Mouse (Mus musculus): ENCODE results near the gene Pex5. TPM values are rescaled to one million over a fixed set of nuclear protein-coding genes. Genes with fewer than 3 reads are reported as not detected.
"Not testable (repeated sequence)": the region's sequence is repeated elsewhere in the genome, so short reads cannot be mapped to it uniquely, and the experiment has no call there.

The Pex5 gene
- polyA plus RNA-seq, 1 experiment from 2014 or later, result 18.6 TPM

- H3K36me3 ChIP-seq (ENCODE audit: control insufficient read depth, insufficient read depth, low read length), result peaks cover 4% of the 10 kb centered on the region; the same call in 1 of the 2 replicates
- 2% methylated on average over 38 of the region's 45 CpGs for WGBS
- peak; percentile 45 for ATAC-seq (ENCODE audit: low FRiP score, low TSS enrichment)
- no peaks in the 10 kb centered on the region for H3K27me3 ChIP-seq (ENCODE audit: control insufficient read depth, insufficient read depth, low read length)
- no peaks in the 10 kb centered on the region for H3K9me3 ChIP-seq (ENCODE audit: control insufficient read depth, low read length)
- peak overlapping the region; percentile 61 for H3K4me2 ChIP-seq (replicated peaks; ENCODE audit: low read depth)
- no peaks in the 10 kb centered on the region for H3K4me1 ChIP-seq (replicated peaks; ENCODE audit: control insufficient read depth, insufficient read depth)
- peak overlapping the region; percentile 92 for H3K9ac ChIP-seq (ENCODE audit: low read length)
- peak overlapping the region; percentile 94 for H3K4me3 ChIP-seq (ENCODE audit: low read depth, low read length)
- peak; percentile 50 for DNase-seq (ENCODE audit: low spot score)
- H3K27ac ChIP-seq (replicated peaks), result peak overlapping the region; percentile 79
- TF ChIP-seq EP300 (optimal IDR thresholded peaks at IDR 0.05), result no peak
- no peak for TF ChIP-seq CTCF (IDR thresholded peaks at IDR 0.05; ENCODE audit: low read depth)
Measured at GRCm38 (mm10) chr6:124414150-124414926, 529 bp downstream of the Pex5 start.

- H3K36me3 ChIP-seq (ENCODE audit: control insufficient read depth, insufficient read depth, low read length), result peaks cover 4% of the 10 kb centered on the region; the same call in 1 of the 2 replicates
- no peak for ATAC-seq (ENCODE audit: low FRiP score, low TSS enrichment)
- no peaks in the 10 kb centered on the region for H3K4me1 ChIP-seq (replicated peaks; ENCODE audit: control insufficient read depth, insufficient read depth)
- H3K9ac ChIP-seq (ENCODE audit: low read length), result peak overlapping the region; percentile 92
- peak overlapping the region; percentile 61 for H3K4me2 ChIP-seq (replicated peaks; ENCODE audit: low read depth)
- H3K27ac ChIP-seq (replicated peaks), result peak overlapping the region; percentile 79
- H3K9me3 ChIP-seq (ENCODE audit: control insufficient read depth, low read length), result no peaks in the 10 kb centered on the region
- 46% methylated on average over 3 of the region's 3 CpGs for WGBS
- TF ChIP-seq CTCF (IDR thresholded peaks at IDR 0.05; ENCODE audit: low read depth), result no peak
- TF ChIP-seq EP300 (optimal IDR thresholded peaks at IDR 0.05), result no peak
- H3K4me3 ChIP-seq (ENCODE audit: low read depth, low read length), result peak overlapping the region; percentile 94
- DNase-seq (ENCODE audit: low spot score), result no peak
- H3K27me3 ChIP-seq (ENCODE audit: control insufficient read depth, insufficient read depth, low read length), result no peaks in the 10 kb centered on the region
Measured at GRCm38 (mm10) chr6:124413770-124414149, 1.1 kb downstream of the Pex5 start.

GRCm38 (mm10) chr6:124408355-124408754 is 6.5 kb downstream of the Pex5 start:
- H3K4me1 ChIP-seq (replicated peaks; ENCODE audit: control insufficient read depth, insufficient read depth), result no peaks in the 10 kb centered on the region
- TF ChIP-seq EP300 (optimal IDR thresholded peaks at IDR 0.05) (no peak), CTCF (IDR thresholded peaks at IDR 0.05; ENCODE audit: low read depth) (no peak)
- WGBS, result 82% methylated on average over 5 of the region's 5 CpGs
- H3K4me3 ChIP-seq (ENCODE audit: low read depth, low read length), result no peak overlapping the region
- no peak overlapping the region for H3K27ac ChIP-seq (replicated peaks)
- DNase-seq (ENCODE audit: low spot score), result no peak
- H3K27me3 ChIP-seq (ENCODE audit: control insufficient read depth, insufficient read depth, low read length), result no peaks in the 10 kb centered on the region
- peaks cover 17% of the 10 kb centered on the region for H3K36me3 ChIP-seq (ENCODE audit: control insufficient read depth, insufficient read depth, low read length)
- H3K4me2 ChIP-seq (replicated peaks; ENCODE audit: low read depth), result no peak overlapping the region
- no peaks in the 10 kb centered on the region for H3K9me3 ChIP-seq (ENCODE audit: control insufficient read depth, low read length)
- H3K9ac ChIP-seq (ENCODE audit: low read length), result no peak overlapping the region
- ATAC-seq (ENCODE audit: low FRiP score, low TSS enrichment), result no peak

- no peaks in the 10 kb centered on the region for H3K9me3 ChIP-seq (ENCODE audit: control insufficient read depth, low read length)
- peaks cover 25% of the 10 kb centered on the region for H3K36me3 ChIP-seq (ENCODE audit: control insufficient read depth, insufficient read depth, low read length)
Measured at GRCm38 (mm10) chr6:124407180-124407579, 7.7 kb downstream of the Pex5 start.

GRCm38 (mm10) chr6:124406326-124406725 is 8.5 kb downstream of the Pex5 start:
- no peak for ATAC-seq (ENCODE audit: low FRiP score, low TSS enrichment)
- Histone ChIP-seq H3K4me1 (replicated peaks; ENCODE audit: control insufficient read depth, insufficient read depth) (no peaks in the 10 kb centered on the region), H3K36me3 (ENCODE audit: control insufficient read depth, insufficient read depth, low read length) (peaks cover 24% of the 10 kb centered on the region)

More at GRCm38 (mm10) chr6:124407180-124407579, 7.7 kb downstream of the Pex5 start:
- Histone ChIP-seq H3K27ac (replicated peaks) (no peak overlapping the region), H3K9ac (ENCODE audit: low read length) (no peak overlapping the region), H3K4me3 (ENCODE audit: low read depth, low read length) (no peak overlapping the region), H3K27me3 (ENCODE audit: control insufficient read depth, insufficient read depth, low read length) (no peaks in the 10 kb centered on the region), H3K4me1 (replicated peaks; ENCODE audit: control insufficient read depth, insufficient read depth) (no peaks in the 10 kb centered on the region), H3K4me2 (replicated peaks; ENCODE audit: low read depth) (no peak overlapping the region)
- no peak for DNase-seq (ENCODE audit: low spot score)
- TF ChIP-seq EP300 (optimal IDR thresholded peaks at IDR 0.05), result no peak
- no peak for TF ChIP-seq CTCF (IDR thresholded peaks at IDR 0.05; ENCODE audit: low read depth)
- no peak for ATAC-seq (ENCODE audit: low FRiP score, low TSS enrichment)

GRCm38 (mm10) chr6:124399738-124400137 is 15.1 kb downstream of the Pex5 start:
- DNase-seq (ENCODE audit: low spot score) (no peak), ATAC-seq (ENCODE audit: low FRiP score, low TSS enrichment) (peak; percentile 66)
- 72% methylated on average over 6 of the region's 6 CpGs for WGBS
- no peaks in the 10 kb centered on the region for H3K4me1 ChIP-seq (replicated peaks; ENCODE audit: control insufficient read depth, insufficient read depth)
- no peak overlapping the region for H3K9ac ChIP-seq (ENCODE audit: low read length)
- H3K9me3 ChIP-seq (ENCODE audit: control insufficient read depth, low read length), result no peaks in the 10 kb centered on the region
- H3K27ac ChIP-seq (replicated peaks), result no peak overlapping the region
- TF ChIP-seq EP300 (optimal IDR thresholded peaks at IDR 0.05), result no peak
- TF ChIP-seq CTCF (IDR thresholded peaks at IDR 0.05; ENCODE audit: low read depth), result no peak
- H3K36me3 ChIP-seq (ENCODE audit: control insufficient read depth, insufficient read depth, low read length), result peaks cover 41% of the 10 kb centered on the region
- no peaks in the 10 kb centered on the region for H3K27me3 ChIP-seq (ENCODE audit: control insufficient read depth, insufficient read depth, low read length)
- H3K4me2 ChIP-seq (replicated peaks; ENCODE audit: low read depth), result no peak overlapping the region
- H3K4me3 ChIP-seq (ENCODE audit: low read depth, low read length), result no peak overlapping the region

More at GRCm38 (mm10) chr6:124406326-124406725, 8.5 kb downstream of the Pex5 start:
- 95% methylated on average over 10 of the region's 10 CpGs for WGBS
- H3K9me3 ChIP-seq (ENCODE audit: control insufficient read depth, low read length), result no peaks in the 10 kb centered on the region
- TF ChIP-seq EP300 (optimal IDR thresholded peaks at IDR 0.05), result no peak
- no peak for TF ChIP-seq CTCF (IDR thresholded peaks at IDR 0.05; ENCODE audit: low read depth)
- no peak for DNase-seq (ENCODE audit: low spot score)
- no peak overlapping the region for H3K4me2 ChIP-seq (replicated peaks; ENCODE audit: low read depth)
- H3K9ac ChIP-seq (ENCODE audit: low read length), result no peak overlapping the region
- H3K4me3 ChIP-seq (ENCODE audit: low read depth, low read length), result no peak overlapping the region
- no peaks in the 10 kb centered on the region for H3K27me3 ChIP-seq (ENCODE audit: control insufficient read depth, insufficient read depth, low read length)
- H3K27ac ChIP-seq (replicated peaks), result no peak overlapping the region

GRCm38 (mm10) chr6:124394991-124395390 is 19.9 kb downstream of the Pex5 start:
- H3K36me3 ChIP-seq (ENCODE audit: control insufficient read depth, insufficient read depth, low read length), result peaks cover 28% of the 10 kb centered on the region
- 92% methylated on average over 3 of the region's 3 CpGs for WGBS
- not testable (repeated sequence) for ATAC-seq (ENCODE audit: low FRiP score, low TSS enrichment); H3K9ac ChIP-seq (ENCODE audit: low read length); H3K27ac ChIP-seq (replicated peaks); H3K27me3 ChIP-seq (ENCODE audit: control insufficient read depth, insufficient read depth, low read length); H3K4me2 ChIP-seq (replicated peaks; ENCODE audit: low read depth); H3K9me3 ChIP-seq (ENCODE audit: control insufficient read depth, low read length); H3K4me3 ChIP-seq (ENCODE audit: low read depth, low read length); DNase-seq (ENCODE audit: low spot score); H3K4me1 ChIP-seq (replicated peaks; ENCODE audit: control insufficient read depth, insufficient read depth)

Data from stomach, postnatal 0 days (tissue).